Mouse (Mus musculus) A20 (cell line): ENCODE data around the gene Bnc2.

Experiments
- DNase-seq: peaks from one replicate; pipeline ENCODE4 v3.0.0-alpha.2; 2011; ENCODE audit warnings: low read depth, low spot score

Bnc2 gene

GRCm38 (mm10) chr4:84675171-84675973 is at the start of gene Bnc2:
Gene Bnc2, minus strand, starts transcription at chr4:84675275.
- DNase-seq = no peak

- no peak for DNase-seq
Measured at GRCm38 (mm10) chr4:84707961-84708360, 32.9 kb upstream of the Bnc2 start.

- DNase-seq = no peak
Measured at GRCm38 (mm10) chr4:84685521-84686366, 10.7 kb upstream of the Bnc2 start.

- DNase-seq = no peak
Measured at GRCm38 (mm10) chr4:84685009-84685408, 9.9 kb upstream of the Bnc2 start.

GRCm38 (mm10) chr4:84675974-84676315 is 870 bp upstream of the Bnc2 start:
- no peak for DNase-seq

- DNase-seq = no peak
Measured at GRCm38 (mm10) chr4:84674318-84675170, 531 bp downstream of the Bnc2 start.

GRCm38 (mm10) chr4:84673681-84674307 is 1.3 kb downstream of the Bnc2 start:
- no peak for DNase-seq

GRCm38 (mm10) chr4:84672181-84672791 is 2.8 kb downstream of the Bnc2 start:
- no peak for DNase-seq

- no peak for DNase-seq
Measured at GRCm38 (mm10) chr4:84670996-84671395, 4.1 kb downstream of the Bnc2 start.

GRCm38 (mm10) chr4:84669650-84670049 is 5.4 kb downstream of the Bnc2 start:
- DNase-seq = no peak

GRCm38 (mm10) chr4:84668949-84669605 is 6.0 kb downstream of the Bnc2 start:
- no peak for DNase-seq

GRCm38 (mm10) chr4:84668226-84668625 is 6.8 kb downstream of the Bnc2 start:
- no peak for DNase-seq

GRCm38 (mm10) chr4:84662228-84663065 is 12.6 kb downstream of the Bnc2 start:
- DNase-seq = no peak

- DNase-seq = no peak
Measured at GRCm38 (mm10) chr4:84661341-84661740, 13.7 kb downstream of the Bnc2 start.

- no peak for DNase-seq
Measured at GRCm38 (mm10) chr4:84651786-84652185, 23.3 kb downstream of the Bnc2 start.

GRCm38 (mm10) chr4:84646576-84646975 is 28.5 kb downstream of the Bnc2 start:
- no peak for DNase-seq

GRCm38 (mm10) chr4:84639166-84639565 is 35.9 kb downstream of the Bnc2 start:
- no peak for DNase-seq

- DNase-seq = no peak
Measured at GRCm38 (mm10) chr4:84637641-84638040, 37.4 kb downstream of the Bnc2 start.

- DNase-seq = no peak
Measured at GRCm38 (mm10) chr4:84634751-84635150, 40.3 kb downstream of the Bnc2 start.

- DNase-seq = no peak
Measured at GRCm38 (mm10) chr4:84633991-84634390, 41.1 kb downstream of the Bnc2 start.
